In genomic region chr7:116503879-116504817, GRCm38 (mm10) we compare ENCODE assay signal across 8 mouse cellular contexts. TPM values are rescaled to one million over a fixed set of nuclear protein-coding genes. Genes with fewer than 3 reads are reported as not detected.
DNase-seq lines count a peak whose midpoint lies in the region; ATAC-seq and TF ChIP-seq lines count a peak whose summit lies in the region.

Gene Nucb2 (plus strand): TSS chr7:116504369.

- no peak for TF ChIP-seq EP300 in liver, embryonic 14.5 days (IDR thresholded peaks at IDR 0.05; ENCODE audit: low read depth)
- no peak for TF ChIP-seq EP300 in stomach, postnatal 0 days (optimal IDR thresholded peaks at IDR 0.05)

- H3K4me1 ChIP-seq in forebrain, embryonic 10.5 days = peaks cover 27% of the 10 kb centered on the region
- peaks cover 7% of the 10 kb centered on the region; the same call in 1 of the 2 replicates for H3K4me1 ChIP-seq in heart, embryonic 15.5 days (replicated peaks)
- H3K4me1 ChIP-seq in liver, embryonic 14.5 days (replicated peaks; ENCODE audit: control insufficient read depth in 2 of 2, insufficient read depth in 2 of 2, low read length in 1 of 2) = peaks cover 0 to 5% of the 10 kb centered on the region in 2 experiments; a peak in 2 of 4 replicates
- H3K4me1 ChIP-seq in neural tube, embryonic 11.5 days (ENCODE audit: control insufficient read depth, insufficient read depth, low read length) = no peaks in the 10 kb centered on the region
- no peaks in the 10 kb centered on the region for H3K4me1 ChIP-seq in stomach, postnatal 0 days (replicated peaks; ENCODE audit: control insufficient read depth, insufficient read depth)

- no peaks in the 10 kb centered on the region for H3K9me3 ChIP-seq in forebrain, embryonic 10.5 days
- no peaks in the 10 kb centered on the region for H3K9me3 ChIP-seq in heart, embryonic 15.5 days (replicated peaks)
- no peaks in the 10 kb centered on the region for H3K9me3 ChIP-seq in liver, embryonic 14.5 days (ENCODE audit: control insufficient read depth, low read length)
- no peaks in the 10 kb centered on the region for H3K9me3 ChIP-seq in neural tube, embryonic 11.5 days (ENCODE audit: control insufficient read depth, low read length)
- H3K9me3 ChIP-seq in stomach, postnatal 0 days (ENCODE audit: control insufficient read depth, low read length) = no peaks in the 10 kb centered on the region

- H3K27ac ChIP-seq in forebrain, embryonic 10.5 days = peak within 1 kb of the TSS; percentile 91
- peak within 1 kb of the TSS; percentile 59 for H3K27ac ChIP-seq in heart, embryonic 15.5 days
- H3K27ac ChIP-seq in liver, embryonic 14.5 days = no peak within 1 kb of the TSS
- H3K27ac ChIP-seq in neural tube, embryonic 11.5 days (ENCODE audit: low read depth, low read length) = peak within 1 kb of the TSS; percentile 70
- H3K27ac ChIP-seq in stomach, postnatal 0 days (replicated peaks) = peak within 1 kb of the TSS; percentile 79

- peak; percentile 100 for ATAC-seq in heart, embryonic 15.5 days (replicated peaks; ENCODE audit: insufficient number of reproducible peaks, insufficient read depth, low FRiP score, low read depth)
- ATAC-seq in liver, embryonic 14.5 days (ENCODE audit: insufficient read depth) = peak; percentile 99
- peak; percentile 100 for ATAC-seq in neural tube, embryonic 11.5 days (ENCODE audit: insufficient read depth, low FRiP score, low TSS enrichment)
- peak; percentile 100 for ATAC-seq in stomach, postnatal 0 days (ENCODE audit: low FRiP score, low TSS enrichment)

- peak; percentile 94 to 96 for DNase-seq in CD8-positive naive resting alpha-beta T cell, adult 2 months (ENCODE audit: low read depth in 2 of 2, low spot score in 2 of 2)
- DNase-seq in c-Kit-positive CD71-negative TER-119-negative erythroid progenitor cells, embryonic 14.5 days (ENCODE audit: low read depth) = peak; percentile 97
- DNase-seq in forebrain, embryonic 10.5 days (ENCODE audit: extremely low spot score, low spot score) = peak; percentile 99
- DNase-seq in kidney, postnatal 25 days = peak; percentile 99
- DNase-seq in liver, embryonic 14.5 days (ENCODE audit: low read depth in 3 of 3, low spot score in 3 of 3) = peak; percentile 79 to 85 (median 81)
- DNase-seq in neural tube, embryonic 11.5 days (ENCODE audit: low spot score) = peak; percentile 98
- DNase-seq in stomach, postnatal 0 days (ENCODE audit: low spot score) = peak; percentile 99

- TF ChIP-seq CTCF in liver, embryonic 14.5 days (IDR thresholded peaks at IDR 0.05; ENCODE audit: low read depth) = no peak; the same call in 1 of the 2 replicates
- TF ChIP-seq CTCF in stomach, postnatal 0 days (IDR thresholded peaks at IDR 0.05; ENCODE audit: low read depth) = peak; percentile 46; the same call in 1 of the 2 replicates

- no peaks in the 10 kb centered on the region for H3K36me3 ChIP-seq in forebrain, embryonic 10.5 days (replicated peaks)
- no peaks in the 10 kb centered on the region for H3K36me3 ChIP-seq in heart, embryonic 15.5 days
- no peaks in the 10 kb centered on the region for H3K36me3 ChIP-seq in liver, embryonic 14.5 days (replicated peaks; ENCODE audit: control insufficient read depth, insufficient read depth, low read depth)
- H3K36me3 ChIP-seq in neural tube, embryonic 11.5 days (ENCODE audit: control insufficient read depth, insufficient read depth, low read length) = no peaks in the 10 kb centered on the region
- H3K36me3 ChIP-seq in stomach, postnatal 0 days (ENCODE audit: control insufficient read depth, insufficient read depth, low read length) = no peaks in the 10 kb centered on the region

- H3K27me3 ChIP-seq in forebrain, embryonic 10.5 days (ENCODE audit: poor library complexity, severe bottlenecking) = peaks cover 5% of the 10 kb centered on the region; the same call in 1 of the 2 replicates
- no peaks in the 10 kb centered on the region for H3K27me3 ChIP-seq in heart, embryonic 15.5 days
- no peaks in the 10 kb centered on the region for H3K27me3 ChIP-seq in liver, embryonic 14.5 days (ENCODE audit: control insufficient read depth, insufficient read depth, low read length)
- H3K27me3 ChIP-seq in neural tube, embryonic 11.5 days (ENCODE audit: control insufficient read depth, insufficient read depth, low read length) = no peaks in the 10 kb centered on the region
- no peaks in the 10 kb centered on the region for H3K27me3 ChIP-seq in stomach, postnatal 0 days (ENCODE audit: control insufficient read depth, insufficient read depth, low read length)

- H3K4me3 ChIP-seq in forebrain, embryonic 10.5 days = peak within 1 kb of the TSS; percentile 81
- H3K4me3 ChIP-seq in heart, embryonic 15.5 days = peak within 1 kb of the TSS; percentile 84
- H3K4me3 ChIP-seq in liver, embryonic 14.5 days (ENCODE audit: insufficient read depth in 1 of 2, low read depth in 2 of 2, low read length in 2 of 2) = peak within 1 kb of the TSS; percentile 52 to 65
- peak within 1 kb of the TSS; percentile 68 for H3K4me3 ChIP-seq in neural tube, embryonic 11.5 days (ENCODE audit: low read depth, low read length)
- H3K4me3 ChIP-seq in stomach, postnatal 0 days (ENCODE audit: low read depth, low read length) = peak within 1 kb of the TSS; percentile 88

- WGBS in forebrain, embryonic 10.5 days = under 1% methylated on average over 51 of the region's 51 CpGs
- under 1% methylated on average over 51 of the region's 51 CpGs for WGBS in heart, embryonic 15.5 days
- WGBS in liver, embryonic 14.5 days (ENCODE audit: insufficient replicate concordance) = under 1% methylated on average over 51 of the region's 51 CpGs
- under 1% methylated on average over 50 of the region's 51 CpGs for WGBS in neural tube, embryonic 11.5 days
- WGBS in stomach, postnatal 0 days = under 1% methylated on average over 50 of the region's 51 CpGs

- H3K9ac ChIP-seq in heart, embryonic 15.5 days = peak within 1 kb of the TSS; percentile 87
- H3K9ac ChIP-seq in liver, embryonic 14.5 days (replicated peaks) = no peak within 1 kb of the TSS; the same call in 1 of the 2 replicates
- peak within 1 kb of the TSS; percentile 85 for H3K9ac ChIP-seq in neural tube, embryonic 11.5 days (ENCODE audit: low read length)
- peak within 1 kb of the TSS; percentile 89 for H3K9ac ChIP-seq in stomach, postnatal 0 days (ENCODE audit: low read length)

- peak within 1 kb of the TSS; percentile 90 for H3K4me2 ChIP-seq in heart, embryonic 15.5 days
- peak within 1 kb of the TSS; percentile 67 for H3K4me2 ChIP-seq in liver, embryonic 14.5 days (ENCODE audit: low read depth)
- H3K4me2 ChIP-seq in neural tube, embryonic 11.5 days (ENCODE audit: low read depth) = peak within 1 kb of the TSS; percentile 82
- peak within 1 kb of the TSS; percentile 95 for H3K4me2 ChIP-seq in stomach, postnatal 0 days (replicated peaks; ENCODE audit: low read depth)

RNA-seq across cellular contexts. Expression of gene Nucb2, which starts in this region (rescaled TPM):
- polyA plus RNA-seq in forebrain, embryonic 10.5 days (2016; fragmentation: Nextera tagmentation; extraction: Ambion mirVana) = 10.1 and 12.7 TPM in 2 replicates
- polyA plus RNA-seq in heart, embryonic 15.5 days (2015; fragmentation: Nextera tagmentation; extraction: Ambion mirVana) = 9.3 and 9.4 TPM in 2 replicates
- 0.87 and 2.2 TPM in 2 replicates for polyA plus RNA-seq in liver, embryonic 14.5 days (2012; rRNA removed)
- 2.9 and 3.1 TPM in 2 replicates for polyA plus RNA-seq in liver, embryonic 14.5 days (2014; fragmentation: Nextera tagmentation; extraction: Ambion mirVana)
- polyA plus RNA-seq in neural tube, embryonic 11.5 days (2014; fragmentation: Nextera tagmentation; extraction: Ambion mirVana) = 13.6 and 17.5 TPM in 2 replicates
- 45.5 and 46.2 TPM in 2 replicates for polyA plus RNA-seq in stomach, postnatal 0 days (2015; fragmentation: Nextera tagmentation; extraction: Ambion mirVana)
